Mouse (Mus musculus) small intestine, adult 2 months (tissue): ENCODE measurements around the gene Mapkapk5.

ENCODE experiments used
- CTCF ChIP-seq: fragments of 200-500 bp; IDR thresholded peaks from 2 replicates; pipeline ENCODE4 v1.5.1; 2012; ENCODE audit warnings: low read depth, mild to moderate bottlenecking, control low read depth, inconsistent platforms, low read length, moderate library complexity, mixed read lengths; ENCODE audit not compliant: insufficient replicate concordance, insufficient read length; ENCODE audit errors: extremely low read depth
- POLR2A ChIP-seq: fragments of 200-500 bp; IDR thresholded peaks from 2 replicates; pipeline ENCODE4 v1.6.1; 2012; ENCODE audit warnings: low read depth, mild to moderate bottlenecking, control low read depth, inconsistent platforms, low read length, moderate library complexity

DNA sequence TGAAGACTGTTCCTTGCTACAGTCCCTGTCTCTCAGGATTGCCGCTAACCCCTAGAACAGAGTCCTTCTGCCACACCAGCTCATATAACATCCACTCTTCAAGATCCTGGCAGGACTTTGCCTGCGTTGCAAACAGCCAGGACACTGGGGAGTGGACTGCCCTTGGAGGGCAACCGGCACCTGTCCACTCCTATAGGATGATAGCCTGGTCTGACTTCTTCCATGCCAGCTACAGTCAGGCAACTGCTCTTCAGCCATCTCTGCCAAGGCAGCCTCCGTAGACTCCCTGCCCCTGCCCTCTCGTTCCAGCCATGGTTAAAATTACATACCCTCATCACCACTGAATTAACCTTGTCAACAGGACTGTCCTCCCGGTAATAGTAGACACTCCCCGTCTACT, 3.5 kb upstream of the Mapkapk5 start:
- TF ChIP-seq CTCF (no peak), POLR2A (no peak)
